ENCODE assay signal across 17 mouse cellular contexts in the genomic region with DNA sequence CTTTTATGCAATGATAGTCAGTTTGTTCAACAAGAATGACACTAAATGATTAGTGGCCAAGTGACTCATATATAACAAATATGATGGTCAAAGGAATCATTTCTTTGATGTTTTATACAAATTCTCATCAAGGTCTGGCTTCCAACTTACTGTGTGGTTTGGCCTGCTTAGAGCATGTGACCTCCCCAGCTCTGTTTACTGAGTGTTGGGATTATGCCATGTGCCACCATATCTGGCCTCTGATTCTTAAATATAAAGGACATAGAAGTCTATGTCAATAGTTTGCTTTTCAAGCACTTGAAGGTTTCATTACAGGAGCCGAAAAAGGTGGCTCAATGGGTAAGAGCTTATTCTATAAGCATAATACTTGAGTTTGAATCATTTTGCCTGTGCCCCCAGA.
"Had no signal": no experiment of that assay in that cellular context is flagged by ENCODE, and none has a peak within 500 bp of the region (broad histone marks: within the 10 kb centered on the region; RNA-seq: fewer than 3 reads in every experiment).

No protein-coding gene starts in this region.

- H3K27ac ChIP-seq: liver, embryonic 14.5 days; midbrain, embryonic 10.5 days; midbrain, embryonic 12.5 days; neural tube, embryonic 12.5 days had no signal

- H3K36me3 ChIP-seq: midbrain, embryonic 10.5 days; midbrain, embryonic 12.5 days; neural tube, embryonic 12.5 days had no signal

- H3K4me2 ChIP-seq: lung, embryonic 14.5 days; midbrain, embryonic 12.5 days; neural tube, embryonic 12.5 days had no signal

- DNase-seq: lung, embryonic 14.5 days; lung, postnatal 10 days; lung, postnatal 4 days; midbrain, embryonic 14.5 days; retina, postnatal 1 day; right cerebral cortex, adult 18-20 months; right cerebral cortex, postnatal 25 days; right cerebral cortex, postnatal 4 days; spleen, adult 18-20 months; thymus, adult 2 months; thymus, postnatal 25 days; thymus, postnatal 4 days had no signal

- H3K4me3 ChIP-seq: midbrain, embryonic 10.5 days; midbrain, embryonic 12.5 days; neural tube, embryonic 12.5 days had no signal

- H3K9ac ChIP-seq: liver, embryonic 14.5 days; lung, embryonic 14.5 days; midbrain, embryonic 12.5 days; neural tube, embryonic 12.5 days had no signal

- H3K9me3 ChIP-seq: midbrain, embryonic 10.5 days; midbrain, embryonic 12.5 days; neural tube, embryonic 12.5 days had no signal

- H3K27me3 ChIP-seq: midbrain, embryonic 12.5 days; neural tube, embryonic 12.5 days had no signal

- ATAC-seq: midbrain, embryonic 16.5 days had no signal

- H3K4me1 ChIP-seq: midbrain, embryonic 10.5 days; midbrain, embryonic 12.5 days; neural tube, embryonic 12.5 days had no signal
